Mouse (Mus musculus) mesoderm, embryonic 11.5 days (tissue): Measurements from ENCODE around the gene Rpl31.
A peak's percentile ranks its signal among the peaks of the same experiment; 100 is the strongest.

ENCODE experiments used
- DNase-seq: peaks from one replicate; pipeline ENCODE4 v3.0.0-alpha.2; 2012; ENCODE audit warnings: low read depth, low spot score

Rpl31 gene

GRCm38 (mm10) chr1:39367601-39368266, at the start of gene Rpl31:
Gene Rpl31, plus strand, starts transcription at chr1:39367842.
- peak; percentile 95 for DNase-seq

GRCm38 (mm10) chr1:39317935-39318334, 49.7 kb upstream of the Rpl31 start:
- no peak for DNase-seq

- no peak for DNase-seq
Observed at GRCm38 (mm10) chr1:39318870-39319269, 48.8 kb upstream of the Rpl31 start.

GRCm38 (mm10) chr1:39321954-39322353, 45.7 kb upstream of the Rpl31 start:
- DNase-seq, result no peak

DNA sequence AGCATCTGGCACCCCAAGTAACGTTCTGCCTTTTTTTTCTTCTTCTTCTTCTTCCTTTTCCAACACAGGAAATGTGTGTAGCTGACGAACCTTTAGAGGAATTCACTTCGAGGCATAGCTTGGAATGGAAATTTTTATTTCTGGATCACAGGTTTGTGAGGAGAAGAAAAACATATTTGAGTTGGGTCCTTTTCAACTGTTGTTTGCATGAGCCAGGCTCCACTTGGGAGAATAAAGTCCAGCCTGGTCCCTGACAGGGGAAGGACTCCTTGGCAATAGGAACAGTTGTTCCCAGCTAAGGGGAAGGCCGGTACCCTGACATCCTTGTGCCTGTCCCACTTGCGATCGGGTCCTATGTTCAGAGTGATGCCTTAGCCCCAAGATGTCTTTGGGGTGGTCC, 42.4 kb upstream of the Rpl31 start:
- DNase-seq, result no peak

GRCm38 (mm10) chr1:39327546-39327945, 40.1 kb upstream of the Rpl31 start:
- DNase-seq, result no peak

GRCm38 (mm10) chr1:39330857-39331594, 36.6 kb upstream of the Rpl31 start:
- DNase-seq, result no peak

- no peak for DNase-seq
Observed at GRCm38 (mm10) chr1:39332456-39332855, 35.2 kb upstream of the Rpl31 start.

- no peak for DNase-seq
Observed at GRCm38 (mm10) chr1:39335561-39336196, 32.0 kb upstream of the Rpl31 start.

GRCm38 (mm10) chr1:39336788-39337187, 30.9 kb upstream of the Rpl31 start:
- DNase-seq, result no peak

GRCm38 (mm10) chr1:39338831-39339230, 28.8 kb upstream of the Rpl31 start:
- DNase-seq, result no peak

GRCm38 (mm10) chr1:39339455-39339854, 28.2 kb upstream of the Rpl31 start:
- DNase-seq, result no peak

DNA sequence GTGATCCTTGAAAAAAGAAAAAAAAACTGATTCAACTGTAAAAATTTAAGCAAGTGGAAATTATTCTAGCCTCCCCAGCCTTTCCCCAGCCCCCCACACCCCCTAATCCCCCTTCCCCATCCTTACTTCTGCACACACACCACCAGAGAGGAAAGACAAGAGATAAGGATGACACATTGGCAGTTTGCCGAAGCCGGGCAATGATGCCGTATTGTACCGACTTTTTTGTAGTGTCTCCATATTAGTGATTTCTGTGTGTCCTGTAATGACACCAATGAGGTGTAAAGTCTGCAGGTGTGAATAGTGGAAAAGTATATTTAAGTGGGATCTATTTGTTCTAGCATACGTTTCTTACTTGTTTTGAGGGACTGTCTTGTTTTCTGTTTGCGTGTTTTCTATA, 27.5 kb upstream of the Rpl31 start:
- DNase-seq, result no peak

- peak; percentile 61 for DNase-seq
Observed at GRCm38 (mm10) chr1:39340647-39341046, 27.0 kb upstream of the Rpl31 start.

DNA sequence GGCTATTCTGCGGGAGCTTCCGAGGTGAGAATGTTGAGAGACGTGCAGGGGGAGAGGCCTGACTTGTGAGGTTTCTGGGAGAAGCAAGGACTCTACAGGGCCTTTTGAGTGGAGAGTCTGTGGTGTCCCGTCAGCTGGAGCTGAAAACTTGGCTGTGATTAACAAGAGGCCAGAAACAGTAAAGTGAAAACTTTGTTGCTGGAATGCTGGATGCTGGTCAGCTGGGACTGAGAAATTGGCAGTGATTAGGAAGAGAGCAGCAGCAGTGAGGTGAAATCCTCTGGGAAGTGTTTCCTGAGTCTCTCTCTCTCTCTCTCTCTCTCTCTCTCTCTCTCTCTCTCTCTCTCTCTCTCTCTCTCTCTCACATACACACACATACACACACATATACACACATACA, 25.8 kb upstream of the Rpl31 start:
- no peak for DNase-seq

DNA sequence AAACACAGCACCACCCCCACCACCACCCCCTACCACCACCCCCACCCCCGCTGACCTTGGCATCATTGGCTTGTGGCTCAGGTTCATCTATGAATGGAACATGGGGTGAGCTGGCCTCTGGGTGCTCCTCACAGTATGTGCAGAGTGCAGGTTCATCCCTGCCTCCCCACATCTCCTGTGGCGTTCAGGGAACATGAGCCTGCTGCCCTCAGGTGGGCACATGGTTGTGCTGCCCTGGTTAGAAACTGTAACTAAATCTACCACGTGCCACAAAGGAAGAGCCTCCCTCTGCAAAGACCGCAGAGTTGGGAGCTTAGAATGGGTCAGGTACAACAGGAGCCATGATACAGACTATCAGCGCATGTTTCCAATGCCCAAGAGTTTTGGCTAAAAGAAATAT, 24.4 kb upstream of the Rpl31 start:
- DNase-seq, result no peak

DNA sequence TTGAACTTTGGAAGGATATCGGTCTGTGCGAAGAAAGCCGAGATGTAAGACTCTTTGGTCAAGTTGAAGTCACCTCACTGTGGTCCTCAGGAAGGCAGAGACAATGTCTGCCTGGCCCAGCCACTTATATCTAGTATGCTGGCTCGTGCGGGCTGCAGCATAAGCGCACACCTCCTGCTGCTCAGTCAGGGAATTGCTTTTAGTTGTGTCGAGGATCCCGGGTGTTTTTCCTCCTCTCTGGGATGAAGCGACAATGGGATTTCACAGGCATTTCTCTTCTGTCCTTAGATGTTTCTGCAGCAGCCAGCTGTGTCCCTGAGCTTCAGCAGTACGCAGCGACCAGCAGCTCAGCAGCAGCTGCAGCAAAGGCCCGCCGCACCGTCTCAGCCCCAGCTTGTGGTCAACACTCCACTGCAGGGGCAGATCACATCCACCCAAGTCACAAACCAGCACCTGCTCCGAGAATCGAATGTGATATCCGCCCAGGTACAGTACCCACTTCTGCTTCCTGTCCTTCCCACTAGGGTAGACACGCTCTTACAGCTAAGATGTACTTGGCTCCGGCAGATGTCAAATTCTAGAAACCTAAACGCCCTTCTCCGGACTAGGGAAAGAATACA, 22.6 kb upstream of the Rpl31 start:
- DNase-seq, result no peak

DNA sequence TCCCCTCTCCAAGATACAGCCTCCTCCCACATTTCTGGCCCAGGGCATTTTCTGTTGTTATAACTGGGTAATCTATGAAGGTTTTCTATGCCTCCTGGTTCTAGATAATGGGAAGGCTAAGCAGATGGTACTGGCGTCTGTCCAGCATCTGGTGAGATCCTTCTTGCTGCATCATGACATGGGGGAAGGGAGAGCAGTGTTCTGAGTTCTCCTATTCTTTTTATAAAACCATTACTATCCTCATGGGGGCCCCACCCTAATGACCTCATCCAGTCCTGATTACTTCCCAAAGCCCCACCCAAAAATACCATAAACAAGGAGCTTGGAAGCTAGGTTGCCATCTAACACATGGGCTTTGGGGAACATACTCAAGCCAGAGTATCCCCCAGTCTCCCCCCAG, 18.6 kb upstream of the Rpl31 start:
- DNase-seq, result no peak

DNA sequence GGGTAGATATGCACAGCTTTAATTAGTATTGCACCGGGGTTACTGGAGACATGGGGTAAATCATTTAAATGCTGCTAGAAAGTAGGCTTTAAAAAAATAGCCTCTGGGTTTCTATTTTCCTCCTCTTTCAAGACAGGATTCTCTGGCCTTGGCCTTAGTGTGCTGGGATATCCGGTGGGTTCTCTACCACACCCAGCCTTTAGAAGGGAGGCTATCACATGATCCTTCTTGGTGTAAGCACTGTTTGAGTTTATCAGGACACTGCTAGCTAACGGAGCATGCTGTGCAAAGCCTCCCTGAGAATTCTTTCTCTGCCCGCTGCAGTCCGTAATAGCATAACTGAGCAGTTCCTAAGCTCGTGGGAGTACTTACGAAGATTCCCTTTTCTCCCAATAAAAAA, 18.2 kb upstream of the Rpl31 start:
- DNase-seq, result no peak

GRCm38 (mm10) chr1:39361754-39362514, 5.7 kb upstream of the Rpl31 start:
- DNase-seq, result no peak

- no peak for DNase-seq
Observed at GRCm38 (mm10) chr1:39362515-39362893, 5.1 kb upstream of the Rpl31 start.

- DNase-seq, result no peak
Observed at GRCm38 (mm10) chr1:39365562-39365961, 2.1 kb upstream of the Rpl31 start.
